Mouse (Mus musculus): ENCODE results near the gene Mrpl43. TPM values are rescaled to one million over a fixed set of nuclear protein-coding genes. Genes with fewer than 3 reads are reported as not detected.

Gene Mrpl43
- total RNA-seq, 2 experiments from 2014 or later = 45.3 to 45.5 TPM

GRCm38 (mm10) chr19:44968329-44968728, 37.9 kb downstream of the Mrpl43 start:
- DNase-seq = no peak

GRCm38 (mm10) chr19:44965978-44966377, 40.3 kb downstream of the Mrpl43 start:
- no peak for DNase-seq

GRCm38 (mm10) chr19:44959633-44960032, 46.6 kb downstream of the Mrpl43 start:
- no peak for DNase-seq

Other genes with a start within 250 kb of the Mrpl43 start
- gene Slf2, start 75.3 kb downstream of the Mrpl43 start, total RNA-seq (2021) = 10 to 100 TPM; 37.2 to 40.9 TPM
- 1 to 10 TPM; 1.2 to 2.0 TPM for gene Sema4g, start 17.3 kb downstream of the Mrpl43 start, total RNA-seq (2021)
- 10 to 100 TPM; 12.3 to 14.4 TPM for gene Twnk, start 779 bp downstream of the Mrpl43 start, total RNA-seq (2021)
- 10 to 100 TPM; 52.6 to 68.0 TPM for gene Lzts2, start 8.0 kb upstream of the Mrpl43 start, total RNA-seq (2021)
- not detected for gene Pdzd7, start 39.3 kb upstream of the Mrpl43 start, total RNA-seq (2021)
- 10 to 100 TPM; 26.3 to 27.2 TPM for gene Sfxn3, start 41.1 kb upstream of the Mrpl43 start, total RNA-seq (2021)
- gene Kazald1, start 68.8 kb upstream of the Mrpl43 start, total RNA-seq (2021) = 1 to 10 TPM; 5.1 to 6.2 TPM
- gene Tlx1, start 144.2 kb upstream of the Mrpl43 start, total RNA-seq (2021) = 1 to 10 TPM in 1 of 2 experiments, under 1 TPM in 1; 0.88 to 1.4 TPM
- gene Lbx1, start 229.4 kb upstream of the Mrpl43 start, total RNA-seq (2021) = not detected